Mouse (Mus musculus) embryonic facial prominence, embryonic 13.5 days (tissue): ENCODE data around the gene Cisd1. TPM values are rescaled to one million over a fixed set of nuclear protein-coding genes. Genes with fewer than 3 reads are reported as not detected.

Experiments
- ATAC-seq: fragments of 200-750 bp; cut with Nextera tagmentation; 2 replicates; pipeline ENCODE4 v1.8.0; 2017; ENCODE audit warnings: low read depth; ENCODE audit not compliant: insufficient number of reproducible peaks, insufficient read depth, low FRiP score, low TSS enrichment
- H3K27ac ChIP-seq: fragments of 300-500 bp; sonication (generic); 2 replicates; pipeline ENCODE4 v1.5.1; 2015; ENCODE audit warnings: moderate library complexity, mild to moderate bottlenecking, inconsistent platforms
- H3K27me3 ChIP-seq: fragments of 300-500 bp; sonication (generic); 2 replicates; pipeline ENCODE4 v1.6.1; 2015; ENCODE audit warnings: mild to moderate bottlenecking, inconsistent platforms
- H3K36me3 ChIP-seq: fragments of 300-500 bp; sonication (generic); 2 replicates; pipeline ENCODE4 v1.6.1; 2015; ENCODE audit warnings: mild to moderate bottlenecking, inconsistent platforms
- H3K4me1 ChIP-seq: fragments of 300-500 bp; sonication (generic); 2 replicates; pipeline ENCODE4 v1.6.1; 2015; ENCODE audit warnings: inconsistent platforms
- H3K4me2 ChIP-seq: fragments of 300-500 bp; sonication (generic); 2 replicates; pipeline ENCODE4 v1.6.1; 2015; ENCODE audit warnings: moderate library complexity, mild to moderate bottlenecking, inconsistent platforms
- H3K4me3 ChIP-seq: fragments of 300-500 bp; sonication (generic); 2 replicates; pipeline ENCODE4 v1.5.1; 2015; ENCODE audit warnings: mild to moderate bottlenecking, inconsistent platforms
- H3K9ac ChIP-seq: fragments of 300-500 bp; sonication (generic); 2 replicates; pipeline ENCODE4 v1.6.1; 2015; ENCODE audit warnings: mild to moderate bottlenecking, inconsistent platforms
- H3K9me3 ChIP-seq: fragments of 300-500 bp; sonication (generic); 2 replicates; pipeline ENCODE4 v1.6.1; 2016; ENCODE audit warnings: inconsistent platforms
- WGBS: fragments of 180-500 bp; shearing (Covaris S2); methylation state at CpG from one replicate; pipeline ENCODE4 v1.1.7; 2015; ENCODE audit warnings: mixed read lengths; 5-methylcytosine and 5-hydroxymethylcytosine counted together
- polyA plus RNA-seq: library from polyadenylated mRNA; unstranded; fragments of >200 nt; fragmentation: Nextera tagmentation; extraction: Ambion mirVana; gene quantifications from 2 replicates; pipeline ENCODE4 v1.2.1, GENCODE M21; 2015

Cisd1 gene
- polyA plus RNA-seq, 1 experiment from 2014 or later, result 99.6 TPM

GRCm38 (mm10) chr10:71291801-71292200, 53.0 kb downstream of the Cisd1 start:
- Histone ChIP-seq H3K4me2 (peak overlapping the region; percentile 36), H3K9ac (0 out of 2 replicates have a peak overlapping the region, but pooled peaks have one; percentile 3), H3K4me1 (no peaks in the 10 kb centered on the region; the same call in 1 of the 2 replicates), H3K4me3 (no peak overlapping the region), H3K27me3 (no peaks in the 10 kb centered on the region), H3K27ac (no peak overlapping the region), H3K36me3 (no peaks in the 10 kb centered on the region), H3K9me3 (no peaks in the 10 kb centered on the region)
- 0 out of 2 replicates have a peak, but pooled peaks have one; percentile 32 for ATAC-seq
- WGBS, result 16% methylated on average over 4 of the region's 4 CpGs

DNA sequence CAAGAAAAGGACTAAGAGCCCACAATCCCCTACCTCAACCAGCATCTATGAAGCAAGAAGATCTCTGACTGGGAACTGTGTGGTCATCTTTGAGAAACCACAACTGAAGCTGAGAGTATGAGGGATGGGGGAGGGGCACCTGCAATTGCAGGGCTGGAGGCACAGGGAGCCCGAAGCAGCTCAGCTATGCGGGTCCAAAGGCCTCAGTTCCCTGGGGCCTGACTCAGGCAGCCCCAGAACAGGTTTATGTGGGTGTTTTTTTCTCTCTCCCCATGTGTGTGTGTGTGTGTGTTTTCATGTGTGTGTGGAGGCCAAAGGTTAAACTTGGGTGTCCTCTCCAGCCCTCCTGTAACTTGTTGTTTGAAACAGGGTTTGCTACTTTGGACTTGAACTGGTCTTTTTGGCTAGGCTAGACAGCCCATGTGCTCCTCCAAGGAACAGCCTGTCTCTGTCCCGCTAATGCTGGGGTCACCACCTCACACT, 53.5 kb downstream of the Cisd1 start:
- Histone ChIP-seq H3K9me3 (no peaks in the 10 kb centered on the region), H3K4me1 (no peaks in the 10 kb centered on the region; the same call in 1 of the 2 replicates), H3K27me3 (0 out of 2 replicates have a peak, but pooled peaks cover 2% of the 10 kb centered on the region), H3K9ac (no peak overlapping the region), H3K4me3 (no peak overlapping the region), H3K36me3 (no peaks in the 10 kb centered on the region), H3K4me2 (no peak overlapping the region), H3K27ac (no peak overlapping the region)
- 16% methylated on average over 3 of the region's 3 CpGs for WGBS
- no peak for ATAC-seq

GRCm38 (mm10) chr10:71285126-71285580, 59.6 kb downstream of the Cisd1 start, which contains the start of gene Ube2d1:
Ube2d1 (minus strand) TSS chr10:71285262.
- Histone ChIP-seq H3K4me3 (peak within 1 kb of the TSS; percentile 90), H3K36me3 (no peaks in the 10 kb centered on the region), H3K9ac (peak within 1 kb of the TSS; percentile 94), H3K4me1 (peaks cover 22% of the 10 kb centered on the region), H3K27me3 (0 out of 2 replicates have a peak, but pooled peaks cover 5% of the 10 kb centered on the region), H3K9me3 (no peaks in the 10 kb centered on the region), H3K4me2 (peak within 1 kb of the TSS; percentile 74), H3K27ac (peak within 1 kb of the TSS; percentile 51; the same call in 1 of the 2 replicates)
- under 1% methylated on average over 50 of the region's 50 CpGs for WGBS
- peak; percentile 91 for ATAC-seq

DNA sequence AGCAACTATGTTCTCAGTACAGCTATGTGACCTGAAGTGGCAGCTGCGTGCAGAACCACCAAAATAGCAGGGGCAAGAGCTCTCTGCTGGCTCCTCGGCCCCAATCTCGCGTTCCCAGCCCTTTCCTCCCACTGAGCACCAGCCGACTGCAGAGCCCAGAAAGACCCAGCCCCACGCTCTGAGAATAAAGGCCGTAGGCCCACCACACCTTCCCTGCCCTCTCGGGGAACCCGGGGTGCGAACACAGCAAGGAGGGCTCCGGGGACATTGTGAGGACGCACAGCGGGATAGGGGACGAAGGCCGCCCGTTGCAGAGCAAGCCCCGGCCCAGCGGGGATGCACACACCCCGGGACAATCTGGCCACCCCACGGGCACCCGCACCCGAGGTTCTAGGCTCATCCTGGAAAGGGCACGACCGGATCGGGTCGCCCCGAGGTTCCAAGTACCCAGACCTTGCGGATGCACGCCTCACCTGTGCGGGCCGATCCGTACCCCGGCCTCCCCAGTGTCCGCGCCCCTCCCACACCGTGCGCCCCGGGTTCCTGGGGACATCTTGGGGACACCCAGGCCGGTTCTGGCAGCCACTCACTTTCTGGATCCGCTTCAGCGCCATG, 60.1 kb downstream of the Cisd1 start:
- ATAC-seq, result peak; percentile 63
- Histone ChIP-seq H3K4me3 (peak overlapping the region; percentile 90), H3K27me3 (0 out of 2 replicates have a peak, but pooled peaks cover 5% of the 10 kb centered on the region), H3K27ac (peak overlapping the region; percentile 51; the same call in 1 of the 2 replicates), H3K9me3 (no peaks in the 10 kb centered on the region), H3K36me3 (no peaks in the 10 kb centered on the region), H3K9ac (peak overlapping the region; percentile 94), H3K4me1 (peaks cover 22% of the 10 kb centered on the region), H3K4me2 (peak overlapping the region; percentile 74)
- under 1% methylated on average over 41 of the region's 41 CpGs for WGBS

GRCm38 (mm10) chr10:71284131-71284510, 60.6 kb downstream of the Cisd1 start:
- peak overlapping the region; percentile 90 for H3K4me3 ChIP-seq
- H3K27me3 ChIP-seq, result 0 out of 2 replicates have a peak, but pooled peaks cover 5% of the 10 kb centered on the region
- H3K9ac ChIP-seq, result peak overlapping the region; percentile 94
- H3K36me3 ChIP-seq, result no peaks in the 10 kb centered on the region
- no peak for ATAC-seq
- no peaks in the 10 kb centered on the region for H3K9me3 ChIP-seq
- H3K4me2 ChIP-seq, result peak overlapping the region; percentile 74
- WGBS, result 13% methylated on average over 8 of the region's 8 CpGs
- peaks cover 22% of the 10 kb centered on the region for H3K4me1 ChIP-seq
- H3K27ac ChIP-seq, result 0 out of 2 replicates have a peak overlapping the region, but pooled peaks have one; percentile 51

Other genes starting within 250 kb of the Cisd1 start
- 25.9 and 27.8 TPM in 2 replicates for gene Bicc1, start 185.3 kb downstream of the Cisd1 start, polyA plus RNA-seq
- gene Tfam, start 106.7 kb downstream of the Cisd1 start, polyA plus RNA-seq, result 75.4 and 80.5 TPM in 2 replicates
- gene Ube2d1, start 59.7 kb downstream of the Cisd1 start, polyA plus RNA-seq, result 73.6 and 80.4 TPM in 2 replicates
- gene Ipmk, start 2.8 kb upstream of the Cisd1 start, polyA plus RNA-seq, result 10.3 and 10.9 TPM in 2 replicates